Mouse (Mus musculus) left cerebral cortex, adult 11 months (tissue): ENCODE data around the gene Psmb6.

ENCODE experiments used
- DNase-seq: peaks from one replicate; pipeline ENCODE4 v3.0.0; 2022; ENCODE audit warnings: low spot score

The Psmb6 gene

GRCm38 (mm10) chr11:70571641-70572040, 46.5 kb downstream of the Psmb6 start:
- DNase-seq, result no peak

GRCm38 (mm10) chr11:70572348-70572902, 47.3 kb downstream of the Psmb6 start:
- no peak for DNase-seq

DNA sequence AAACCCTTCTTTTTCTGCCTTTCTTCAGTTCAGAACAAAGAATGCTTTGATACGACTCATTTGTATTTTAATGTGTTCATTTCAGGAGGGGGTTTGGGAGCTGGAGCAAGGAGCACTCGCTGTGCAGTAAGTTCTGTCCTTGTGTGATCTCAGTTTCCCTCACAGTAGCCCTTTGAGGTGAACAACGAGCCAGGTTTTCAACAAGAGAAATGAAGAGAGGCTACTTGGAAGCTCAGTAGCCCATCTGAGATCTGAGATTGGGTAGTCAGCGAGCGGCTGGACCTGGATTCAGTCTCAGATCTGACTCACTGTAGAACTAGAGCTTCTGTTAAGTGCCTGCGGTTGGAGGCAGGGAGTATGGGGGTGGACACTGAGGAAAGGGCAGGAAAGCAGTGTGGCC, 48.7 kb downstream of the Psmb6 start:
- DNase-seq, result no peak

DNA sequence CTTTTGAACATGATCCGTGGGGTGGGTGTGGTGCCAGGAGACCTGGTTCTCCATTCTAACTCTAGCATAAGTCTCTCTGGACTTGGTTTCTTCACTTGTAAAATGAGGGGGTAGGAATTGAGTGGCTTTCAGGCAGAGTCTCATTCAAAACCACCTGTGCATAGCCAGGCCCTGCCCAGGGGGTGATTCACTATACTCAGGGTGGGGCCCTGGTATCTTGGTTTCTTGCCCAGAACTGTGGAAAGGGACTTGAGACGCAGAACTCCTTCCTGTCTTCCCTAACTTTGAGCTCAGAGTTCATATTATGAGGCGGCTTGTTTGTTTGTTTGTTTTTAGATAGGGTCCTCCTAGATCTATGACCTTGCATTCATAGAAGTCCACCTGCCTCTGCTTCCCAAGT, 52.0 kb downstream of the Psmb6 start:
- no peak for DNase-seq
